Mouse (Mus musculus): ENCODE data around the gene Fgf18.

Fgf18 gene

DNA sequence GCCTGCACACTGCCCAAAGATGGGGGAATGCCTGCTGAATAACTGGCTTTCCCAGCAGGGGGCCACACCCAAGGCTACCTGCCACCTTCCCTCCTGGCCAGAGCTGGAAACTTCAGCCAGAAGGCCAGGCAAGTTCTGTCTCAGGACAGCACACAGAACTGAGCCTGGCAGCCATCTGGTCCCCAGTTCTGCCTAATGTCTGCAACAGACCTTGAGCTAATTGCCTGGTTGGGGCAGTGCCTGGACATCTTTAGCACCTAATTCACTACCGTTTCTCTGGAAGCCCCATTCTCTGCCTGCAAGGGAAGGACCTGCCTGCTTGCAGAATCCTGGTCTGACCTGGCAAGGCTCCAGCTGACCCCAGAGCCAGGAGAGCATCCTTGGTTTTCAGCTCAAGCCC is 34.8 kb downstream of the Fgf18 start:
- DNase-seq (ENCODE audit: low spot score) = no peak

DNA sequence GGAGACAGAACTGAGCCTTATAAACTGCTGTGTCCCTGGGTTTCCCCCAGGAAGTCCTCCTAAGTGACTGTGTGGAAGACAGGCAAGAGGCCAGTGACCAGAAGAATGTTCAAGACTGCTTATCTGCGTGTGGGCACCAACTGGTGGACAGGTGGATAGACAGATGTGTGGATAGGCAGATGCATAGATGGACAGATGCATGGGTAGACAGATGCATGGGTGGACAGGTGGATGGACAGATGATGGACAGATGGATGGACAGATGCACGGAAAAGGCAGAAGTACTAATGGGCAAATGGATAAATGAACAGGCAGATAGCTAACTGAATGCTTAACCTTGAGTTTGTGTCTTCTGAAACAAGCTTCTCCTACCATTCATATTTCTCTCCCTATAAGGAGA is 37.1 kb downstream of the Fgf18 start:
- DNase-seq (ENCODE audit: low spot score) = no peak

DNA sequence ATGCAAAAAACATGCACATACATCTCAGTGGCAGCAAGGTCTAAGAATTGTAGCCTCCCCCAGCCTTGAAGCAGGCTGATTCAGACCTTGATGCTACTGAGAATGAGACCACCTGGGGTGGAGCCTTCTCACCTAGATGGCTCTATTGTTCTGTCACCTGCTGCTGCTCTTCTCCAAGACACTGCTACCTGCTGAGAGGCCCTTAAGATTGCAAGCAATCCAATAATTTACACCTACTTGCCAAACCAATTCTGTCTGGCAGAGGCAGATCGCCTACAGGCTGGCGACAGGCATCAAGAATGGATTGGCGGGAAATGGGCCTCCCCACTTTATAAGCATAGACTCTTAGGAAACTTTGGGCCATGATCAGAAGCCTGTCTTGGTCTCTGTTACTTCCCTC is 39.7 kb downstream of the Fgf18 start:
- no peak for DNase-seq (ENCODE audit: low spot score)

DNA sequence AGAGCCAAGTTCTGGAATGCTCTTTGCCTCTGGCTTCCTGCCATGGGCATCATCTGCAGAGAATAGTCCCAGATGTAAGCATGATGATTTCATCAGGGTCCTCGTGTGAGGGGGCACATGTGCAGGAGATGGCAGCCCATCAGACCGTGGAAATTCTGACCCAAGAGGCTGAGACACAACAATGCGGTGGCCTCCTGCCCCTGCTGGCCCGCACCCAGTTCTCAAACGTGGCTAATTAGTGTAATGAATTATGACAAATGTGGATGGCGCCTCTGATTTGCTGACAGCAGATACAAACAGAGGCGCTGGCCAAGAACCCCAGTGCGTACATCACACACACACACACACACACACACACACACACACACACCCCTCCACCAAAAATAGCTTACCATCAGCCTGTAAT is 42.3 kb downstream of the Fgf18 start:
- DNase-seq (ENCODE audit: low spot score) = no peak

DNA sequence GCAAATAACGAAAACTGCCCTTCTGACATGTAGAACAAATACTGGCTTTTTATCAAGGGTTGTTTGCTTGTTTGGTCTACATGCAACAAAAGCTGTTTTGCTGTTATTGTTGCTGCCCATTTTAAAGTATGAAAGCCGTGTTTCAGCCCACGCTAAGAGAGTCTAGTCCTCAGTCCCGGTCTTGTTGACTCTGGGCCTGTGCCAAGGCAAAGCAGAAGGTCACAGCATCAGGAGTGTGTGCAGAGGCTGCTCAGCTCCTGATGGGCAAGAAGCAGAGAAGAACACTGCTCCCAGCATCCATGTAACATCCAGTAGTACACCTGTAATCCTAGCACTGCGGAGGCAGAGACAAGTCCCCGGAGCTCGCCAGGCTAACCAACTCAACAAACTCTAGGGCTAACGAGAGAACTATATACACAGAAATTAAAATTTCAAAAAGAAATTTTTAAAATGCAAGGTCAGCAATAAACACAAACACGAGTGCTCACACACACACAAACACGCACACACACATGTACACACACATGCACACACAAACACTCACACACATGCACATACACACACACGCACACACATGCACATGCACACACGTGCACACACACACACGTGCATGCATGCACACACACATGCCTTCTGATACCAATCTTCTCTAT is 43.8 kb downstream of the Fgf18 start:
- DNase-seq (ENCODE audit: low spot score) = no peak

DNA sequence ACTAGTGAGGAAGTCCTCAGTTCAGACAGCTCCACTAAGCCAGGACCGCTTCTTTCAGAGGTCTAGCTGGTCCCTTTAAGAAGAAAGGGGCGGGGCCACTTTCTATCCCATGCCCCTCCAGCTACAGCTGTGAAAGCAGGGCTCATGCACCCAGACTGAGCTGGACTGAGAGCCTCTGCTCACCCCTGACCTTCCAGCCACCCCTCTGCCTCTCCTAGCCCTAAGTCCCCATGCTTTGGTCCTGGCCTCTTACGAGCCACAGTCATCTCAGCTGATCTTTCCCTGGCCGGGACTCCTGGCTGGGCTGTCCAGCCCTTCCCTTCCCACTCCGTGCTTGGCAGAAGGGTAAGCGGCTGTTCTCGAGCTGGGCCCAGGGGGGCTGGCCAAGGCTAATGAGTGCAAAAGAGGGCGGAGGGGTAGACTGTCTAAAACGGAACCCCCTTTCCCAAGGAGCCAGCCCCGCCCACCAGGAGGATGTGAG is 47.1 kb downstream of the Fgf18 start:
- DNase-seq (ENCODE audit: low spot score) = no peak

DNA sequence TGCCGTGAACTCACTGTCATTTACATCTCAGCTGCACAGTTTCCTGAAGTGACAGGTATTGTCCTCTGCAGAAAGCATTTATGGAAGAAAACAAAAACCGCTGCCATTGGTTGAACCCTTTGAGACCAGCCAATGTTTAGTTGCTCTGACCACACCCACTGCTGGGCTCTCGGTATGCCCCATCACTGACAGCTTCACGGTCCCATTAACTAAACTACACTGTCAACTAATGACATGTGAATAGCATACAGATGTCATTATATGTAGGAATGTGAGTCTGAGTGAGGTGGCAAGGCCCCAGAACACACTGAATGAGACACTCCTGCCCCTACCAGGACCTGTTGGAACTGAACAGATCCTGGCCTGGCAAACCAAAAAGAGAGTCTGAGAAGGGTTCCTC is 47.8 kb downstream of the Fgf18 start:
- DNase-seq (ENCODE audit: low spot score) = no peak

DNA sequence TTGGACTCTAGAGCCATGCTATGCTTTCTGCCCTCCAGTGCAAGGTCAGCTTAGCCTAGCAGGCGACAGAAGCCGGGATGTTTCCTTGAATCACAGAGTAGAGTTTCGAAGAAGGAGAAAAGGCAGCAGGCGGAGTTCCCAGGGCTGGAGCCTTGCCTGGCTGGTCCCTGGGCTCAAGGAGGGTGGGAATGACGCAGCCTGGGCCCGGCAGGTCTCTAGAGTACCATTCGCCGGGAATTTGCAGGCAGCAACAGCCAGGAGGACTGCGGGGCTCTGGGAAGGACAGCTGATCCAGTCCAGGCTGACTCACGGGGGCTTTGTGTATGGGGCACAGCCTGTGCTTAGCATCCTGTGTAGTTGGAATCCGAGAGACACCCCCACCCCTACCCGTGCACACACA is 48.8 kb downstream of the Fgf18 start:
- no peak for DNase-seq (ENCODE audit: low spot score)

DNA sequence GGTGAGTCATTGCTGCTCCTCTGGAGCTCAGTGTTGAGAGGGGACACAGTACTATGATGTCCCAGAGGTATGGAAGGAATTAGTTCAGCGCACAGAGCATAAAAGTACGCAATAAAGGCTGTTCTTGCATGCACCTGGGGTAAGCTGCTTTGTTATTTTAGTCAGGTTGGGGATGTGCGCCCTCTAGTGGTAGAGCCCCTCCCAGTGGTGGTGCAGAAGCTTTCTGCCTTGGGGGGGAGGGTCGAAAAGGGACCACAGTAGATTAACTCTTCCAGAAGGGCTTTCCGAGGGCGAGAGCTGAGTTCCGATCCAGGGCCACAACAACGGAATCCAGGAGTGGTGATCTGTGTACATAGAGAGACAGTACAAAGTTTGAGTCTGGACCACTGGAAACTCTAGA is 49.3 kb downstream of the Fgf18 start:
- DNase-seq (ENCODE audit: low spot score) = no peak

DNA sequence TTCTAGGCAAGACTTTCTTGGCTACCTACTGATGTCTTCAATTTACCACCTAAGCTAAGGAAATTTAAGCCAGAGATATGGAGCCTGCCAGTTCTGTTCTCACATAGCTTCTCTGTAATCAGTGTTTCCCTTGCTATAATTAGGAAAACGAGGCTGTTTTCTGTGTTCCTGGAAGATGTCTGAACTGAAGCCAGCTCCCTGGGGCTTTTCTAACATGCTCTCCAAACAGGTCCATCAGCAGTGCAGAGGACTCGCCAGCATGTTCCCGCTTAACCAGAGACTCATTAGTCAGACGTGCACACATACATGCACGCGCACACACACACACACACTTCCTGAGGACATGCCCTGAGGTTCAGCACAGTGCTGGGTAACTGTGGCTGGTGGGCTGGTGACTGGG is 57.3 kb downstream of the Fgf18 start:
- no peak for DNase-seq (ENCODE audit: low spot score)

DNA sequence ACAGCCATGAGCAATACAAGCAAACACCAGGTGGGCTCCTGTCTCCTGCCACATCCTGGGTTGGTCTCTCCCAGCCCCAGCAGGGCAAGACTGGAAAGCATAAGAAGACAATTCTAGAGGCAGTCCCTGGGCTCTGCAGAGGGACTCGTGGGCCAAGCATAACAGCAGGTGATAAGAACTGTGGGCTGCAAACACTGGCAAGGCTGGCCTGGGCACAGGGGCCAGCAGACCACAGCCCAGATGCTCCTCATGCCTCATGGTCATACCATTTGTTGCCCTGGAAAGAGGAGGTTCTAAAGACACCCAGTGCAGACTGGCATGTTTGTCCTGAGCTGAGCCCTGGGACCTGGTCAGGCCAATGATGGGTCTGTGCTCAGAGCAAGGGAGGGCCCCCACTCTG is 59.0 kb downstream of the Fgf18 start:
- no peak for DNase-seq (ENCODE audit: low spot score)

DNA sequence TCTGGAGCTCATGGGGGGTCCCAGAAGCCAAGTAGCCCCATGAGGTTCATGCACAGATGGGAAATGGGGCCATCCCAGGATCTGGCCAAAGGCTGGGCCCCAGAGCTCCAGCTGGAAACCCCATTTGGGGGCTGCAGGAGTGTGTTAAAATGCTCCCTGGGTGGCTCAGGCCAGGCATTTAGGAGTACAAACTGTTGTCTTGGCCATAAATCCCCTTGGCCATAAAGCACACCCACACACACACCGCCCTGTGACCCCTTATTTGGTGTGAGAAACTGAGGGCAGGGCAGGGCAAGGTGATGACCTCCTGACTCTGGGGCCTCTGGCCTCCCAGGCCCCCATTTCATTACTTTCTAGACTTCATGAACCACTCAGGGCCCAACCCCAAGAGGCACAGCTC is 61.2 kb downstream of the Fgf18 start:
- no peak for DNase-seq (ENCODE audit: low spot score)

DNA sequence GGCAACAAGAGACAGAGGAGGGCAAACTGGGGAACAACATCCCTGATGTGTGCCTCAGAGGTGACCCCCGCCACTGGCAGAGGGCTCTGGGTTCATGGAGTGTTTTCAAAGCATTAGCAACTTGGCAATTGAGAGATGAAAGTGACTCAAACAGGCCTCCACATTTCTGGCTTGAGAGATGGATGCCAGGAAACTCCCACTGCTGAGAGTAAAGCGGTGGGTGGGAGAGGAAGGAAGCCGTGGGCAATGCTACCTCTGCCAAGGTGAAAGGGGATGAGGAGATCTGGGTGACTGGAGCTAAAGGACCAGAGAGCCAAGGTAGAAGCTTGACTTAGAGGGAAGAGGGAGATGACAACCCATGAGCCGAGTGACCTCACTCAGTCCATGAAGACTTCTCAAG is 61.7 kb downstream of the Fgf18 start:
- no peak for DNase-seq (ENCODE audit: low spot score)

DNA sequence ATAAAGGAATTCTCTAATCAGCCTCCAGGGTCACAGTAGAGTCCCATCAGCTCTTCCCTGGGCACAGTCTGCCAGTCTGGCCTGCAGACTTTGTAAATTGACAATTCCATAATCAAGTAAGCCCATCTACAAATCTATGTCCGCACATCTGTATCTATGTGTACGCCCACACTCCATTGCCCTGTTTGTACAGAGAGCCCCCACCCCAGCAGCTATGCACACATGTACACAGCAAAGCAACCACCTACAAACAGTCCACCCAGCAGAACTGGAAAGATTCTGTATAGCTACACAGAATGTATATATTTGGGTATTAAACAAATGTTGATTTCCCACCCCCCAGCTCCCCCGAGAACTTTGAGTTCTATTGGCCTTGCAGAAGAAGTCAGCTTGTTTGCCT is 62.1 kb downstream of the Fgf18 start:
- DNase-seq (ENCODE audit: low spot score) = no peak

DNA sequence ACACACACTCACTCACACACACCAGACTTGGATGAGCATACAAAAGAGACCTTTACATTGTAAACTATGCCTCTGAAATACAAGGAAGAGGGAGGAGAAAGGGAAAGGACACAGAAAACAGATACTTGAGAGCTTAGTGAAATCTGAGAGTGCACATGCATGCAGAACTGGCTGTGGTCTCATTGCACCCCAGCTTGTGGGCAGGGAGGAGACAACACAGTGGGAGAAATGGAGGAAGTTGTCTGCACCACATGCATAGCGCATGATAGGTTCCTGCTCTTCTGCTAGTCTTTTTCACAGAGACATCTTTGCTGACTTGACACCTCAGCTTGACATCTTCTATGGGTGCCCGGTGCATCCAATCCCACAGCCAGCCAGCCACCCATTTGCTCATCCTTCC is 63.2 kb downstream of the Fgf18 start:
- no peak for DNase-seq (ENCODE audit: low spot score)

DNA sequence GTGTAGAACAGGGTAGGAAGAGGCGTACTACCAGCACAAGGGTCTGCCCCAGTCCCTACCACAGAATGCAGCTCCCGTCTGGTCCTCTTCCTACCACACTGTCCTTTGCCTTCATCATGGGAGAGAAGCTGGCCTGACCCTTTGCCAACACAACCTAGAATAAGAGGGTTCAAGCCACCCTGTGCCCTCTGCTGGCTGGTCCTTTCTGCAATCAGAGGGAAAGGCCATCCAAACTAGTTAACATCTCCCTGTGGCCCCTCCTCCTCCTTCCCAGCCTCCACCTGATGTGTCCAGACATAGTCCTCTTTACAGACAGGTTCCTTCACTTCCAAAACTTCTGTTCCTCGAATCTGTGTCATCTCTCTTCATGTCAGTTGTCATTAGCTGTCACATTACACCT is 66.0 kb downstream of the Fgf18 start:
- no peak for DNase-seq (ENCODE audit: low spot score)

DNA sequence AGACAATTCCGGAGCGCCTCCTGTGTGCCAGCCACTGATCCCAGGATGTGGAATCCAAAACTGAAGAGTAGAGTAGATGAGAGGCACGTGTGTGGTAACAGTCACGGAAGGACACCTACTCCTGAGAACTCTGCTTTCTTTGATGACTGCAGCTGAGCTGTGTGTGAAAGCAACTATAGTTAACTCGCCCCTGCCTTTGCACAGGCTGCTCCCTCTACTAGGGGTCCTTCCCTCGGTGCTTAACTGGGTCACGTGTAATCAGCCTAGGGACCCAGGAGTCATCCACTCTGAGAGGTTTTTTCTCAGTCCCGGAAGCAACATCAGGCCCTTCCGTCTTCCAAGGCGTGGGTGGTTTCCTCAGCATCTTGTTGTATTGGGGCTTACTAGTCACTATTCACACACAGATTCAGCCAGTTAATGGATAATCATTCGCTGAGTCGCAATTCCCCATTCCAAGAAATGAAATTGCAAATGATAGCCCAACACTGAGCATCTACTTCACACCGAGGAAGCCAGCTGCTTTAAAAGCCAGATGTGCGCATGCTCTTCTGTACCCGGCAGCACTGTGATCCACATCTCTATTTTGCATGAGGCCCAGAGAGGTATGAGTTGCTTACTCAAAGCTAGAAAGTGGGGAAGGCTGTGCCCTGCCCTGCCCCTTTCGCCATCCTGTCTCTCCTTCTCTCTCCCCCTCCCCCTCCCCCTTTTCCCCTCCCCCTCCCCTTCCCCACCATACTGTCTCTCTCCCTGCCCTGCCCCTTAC is 67.0 kb downstream of the Fgf18 start:
- DNase-seq (ENCODE audit: low spot score) = no peak

DNA sequence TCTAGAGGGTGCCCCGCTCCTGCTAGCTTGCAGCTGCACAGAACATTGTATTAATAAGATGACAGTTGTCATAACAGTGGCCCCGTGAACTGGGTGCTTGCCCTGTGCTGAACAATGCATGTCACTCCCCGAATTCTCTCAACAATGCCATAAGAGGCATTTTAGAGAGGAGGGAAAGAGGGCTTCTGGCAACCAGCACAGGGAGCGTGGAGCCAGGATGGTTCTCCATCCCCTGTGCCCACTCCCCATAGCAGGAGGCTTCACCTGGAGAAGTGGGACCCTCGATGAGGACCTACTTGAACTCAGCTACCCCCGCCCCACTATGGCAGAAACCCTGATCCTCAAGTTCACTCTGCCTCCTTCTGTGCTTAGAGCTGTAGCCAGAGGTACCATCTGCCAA is 67.8 kb downstream of the Fgf18 start:
- no peak for DNase-seq (ENCODE audit: low spot score)

DNA sequence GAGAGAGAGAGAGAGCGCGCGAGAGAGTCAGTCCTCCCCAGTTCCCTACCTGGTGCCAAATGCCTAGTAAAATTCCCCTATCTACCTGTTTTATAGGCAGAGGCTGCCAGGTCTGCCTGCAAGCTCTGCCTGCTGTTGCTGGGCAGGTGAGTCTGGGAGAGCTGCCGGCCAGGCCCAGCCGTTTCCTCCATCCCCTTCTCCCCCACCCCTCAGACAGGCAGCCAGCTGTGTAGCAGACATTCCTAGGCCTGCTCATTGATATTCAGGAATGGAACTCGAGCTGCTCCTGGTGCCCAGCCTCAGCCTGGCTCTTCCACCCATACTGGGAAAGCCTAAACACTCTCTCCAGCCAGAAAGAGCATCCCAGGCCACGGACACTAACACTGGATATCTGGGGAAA is 69.2 kb downstream of the Fgf18 start:
- DNase-seq (ENCODE audit: low spot score) = no peak

DNA sequence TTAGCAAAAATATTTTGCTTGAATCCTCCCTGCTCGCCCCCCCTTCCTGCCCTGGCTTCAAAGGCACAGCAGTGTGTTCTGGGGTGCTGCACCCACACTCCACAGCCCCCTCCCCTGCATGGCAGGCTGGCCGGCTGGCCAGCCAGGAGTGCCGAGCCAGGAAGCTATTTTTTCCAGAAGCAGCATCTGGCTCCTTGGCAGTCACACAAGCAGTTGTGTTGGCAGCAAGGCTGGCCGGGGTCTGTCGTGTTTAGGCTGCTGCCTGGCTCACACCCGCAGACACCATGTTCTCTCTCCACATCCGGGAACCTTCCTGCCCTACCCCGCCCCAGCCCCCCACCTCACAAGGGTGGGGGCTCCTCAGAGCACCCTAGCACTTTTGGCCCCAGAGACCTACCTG is 71.9 kb downstream of the Fgf18 start:
- no peak for DNase-seq (ENCODE audit: low spot score)

DNA sequence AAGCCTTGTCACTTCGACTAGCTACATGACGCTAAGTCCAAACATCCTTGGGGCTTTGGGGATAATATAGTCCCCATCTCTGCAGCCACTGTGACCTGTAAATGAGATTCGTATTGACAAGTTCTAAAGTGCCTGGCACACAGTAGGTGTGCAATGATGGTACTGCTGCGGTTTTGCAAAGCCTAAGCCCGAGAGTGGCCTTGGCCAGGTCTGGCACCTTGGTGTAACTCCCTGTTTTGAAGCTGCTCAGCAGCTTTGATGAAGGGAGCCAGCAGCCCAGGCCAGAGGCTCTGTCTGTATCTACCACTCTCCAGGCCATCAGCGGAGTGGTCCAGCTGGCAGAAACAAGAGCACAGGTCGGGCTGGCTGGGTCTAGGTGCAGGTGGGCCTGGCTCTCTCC is 72.7 kb downstream of the Fgf18 start:
- DNase-seq (ENCODE audit: low spot score) = no peak

DNA sequence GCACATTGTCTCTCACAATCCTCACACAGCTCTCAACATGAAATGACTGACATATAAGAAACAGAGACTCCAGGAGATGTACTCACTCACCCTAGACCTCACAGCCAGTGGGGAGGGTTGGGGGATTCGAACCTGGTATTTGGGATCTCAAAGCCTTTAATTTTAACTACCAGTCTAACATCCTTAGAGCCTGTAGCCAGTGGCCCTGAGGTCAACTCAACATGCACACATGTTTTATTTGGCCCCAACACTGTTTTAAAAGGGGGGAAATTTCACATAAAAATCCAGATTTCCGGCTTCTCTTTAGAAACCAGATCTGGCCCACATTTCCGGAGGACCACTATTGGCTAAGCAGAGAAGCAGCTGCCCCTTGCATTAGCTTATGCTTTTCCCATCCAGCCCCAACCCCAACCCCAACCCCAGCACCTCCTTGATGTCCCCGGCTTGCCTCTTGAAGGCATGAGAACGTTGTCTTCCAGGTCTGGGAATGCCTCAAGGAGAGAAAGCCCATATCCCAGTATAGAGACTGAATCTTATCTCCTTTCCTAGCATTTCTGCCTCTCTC is 75.8 kb downstream of the Fgf18 start:
- no peak for DNase-seq (ENCODE audit: low spot score)

DNA sequence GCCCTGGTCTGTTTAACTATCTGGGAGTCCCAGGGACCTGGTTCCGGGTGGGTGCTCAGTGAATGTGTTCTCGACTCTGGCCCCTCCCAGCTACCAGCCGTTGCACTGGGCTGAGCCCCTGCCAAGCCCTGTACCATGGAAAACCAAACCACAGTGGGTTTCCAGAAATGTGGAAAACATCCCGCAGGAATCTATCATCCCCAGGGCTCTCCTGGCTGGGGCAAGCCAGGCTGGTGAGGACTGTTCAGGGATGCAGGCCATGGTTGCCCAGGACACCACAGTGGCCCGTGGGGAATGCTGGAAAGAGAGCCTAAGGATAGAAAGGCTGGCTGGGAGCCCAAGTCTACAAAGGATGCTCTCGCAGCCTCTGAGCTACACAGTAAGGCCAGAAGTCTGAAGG is 76.7 kb downstream of the Fgf18 start:
- DNase-seq (ENCODE audit: low spot score) = no peak

Measured in urinary bladder, postnatal 10 days (tissue).